Mouse (Mus musculus): Measurements from ENCODE around the gene Spred1. TPM values are rescaled to one million over a fixed set of nuclear protein-coding genes. Genes with fewer than 3 reads are reported as not detected.

The Spred1 gene
- total RNA-seq (2014; rRNA removed; ENCODE audit: low replicate concordance) (13.6 and 19.4 TPM in 2 replicates), polyA plus RNA-seq (2015; fragmentation: Nextera tagmentation; extraction: Ambion mirVana) (5.1 and 5.2 TPM in 2 replicates)

DNA sequence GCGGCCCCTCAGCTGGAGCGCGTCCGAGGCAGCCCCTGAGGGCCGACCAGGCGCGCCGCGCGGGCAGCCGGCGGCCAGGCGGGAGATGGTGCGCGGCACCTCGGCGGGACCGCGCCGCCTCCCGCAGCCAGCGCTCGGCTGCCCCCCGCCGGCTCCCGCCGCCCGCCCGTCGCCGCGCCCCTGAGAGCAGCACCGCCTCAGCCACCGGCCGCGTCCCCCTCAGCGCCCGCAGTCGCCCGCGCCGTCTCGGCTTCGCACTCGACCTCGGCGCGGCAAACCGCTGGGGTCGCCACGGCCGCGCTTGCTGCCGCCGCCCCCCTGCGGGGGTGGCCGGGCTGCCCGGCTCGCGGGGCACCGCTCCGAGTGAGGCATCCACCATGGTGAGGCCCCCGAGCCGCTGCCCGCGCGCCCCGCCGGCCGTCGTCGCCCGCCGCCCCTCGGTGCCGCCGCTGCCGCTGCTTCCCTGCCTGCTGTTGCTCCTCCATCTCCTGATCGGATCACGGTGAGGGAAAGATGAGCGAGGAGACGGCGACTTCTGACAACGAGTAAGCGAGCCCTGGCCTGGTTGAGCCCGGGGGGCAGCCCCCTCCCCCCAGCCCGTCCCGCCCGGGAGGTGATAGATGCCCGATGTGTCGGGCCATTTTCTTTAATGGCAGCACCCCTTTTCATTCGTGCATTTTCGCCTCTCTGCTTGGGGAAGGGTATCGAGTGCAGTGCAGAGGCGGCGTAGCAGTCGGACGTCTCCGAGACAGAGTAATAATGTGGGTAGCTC, at the start of gene Spred1:
Gene Spred1, plus strand, starts transcription at position 163 of the 772 bp plus-strand sequence.
- H3K4me2 ChIP-seq (ENCODE audit: low read depth, low read length), result peak within 1 kb of the TSS; percentile 76
- no peak; the same call in 1 of the 2 replicates for ATAC-seq (ENCODE audit: insufficient read depth, low read depth)
- H3K27me3 ChIP-seq (ENCODE audit: control insufficient read depth, insufficient read depth, low read length), result no peaks in the 10 kb centered on the region
- H3K36me3 ChIP-seq (replicated peaks; ENCODE audit: control insufficient read depth, insufficient read depth, low read length), result no peaks in the 10 kb centered on the region
- H3K4me3 ChIP-seq (ENCODE audit: low read depth, low read length), result peak within 1 kb of the TSS; percentile 98
- H3K4me1 ChIP-seq (ENCODE audit: control insufficient read depth, insufficient read depth), result peaks cover 9% of the 10 kb centered on the region
- no peak for DNase-seq (ENCODE audit: low spot score)
- H3K27ac ChIP-seq (ENCODE audit: low read depth), result peak within 1 kb of the TSS; percentile 99
- H3K9me3 ChIP-seq (replicated peaks; ENCODE audit: control insufficient read depth, low read length), result no peaks in the 10 kb centered on the region
- under 1% methylated on average over 75 of the region's 99 CpGs for WGBS
- TF ChIP-seq EP300 (IDR thresholded peaks at IDR 0.05; ENCODE audit: low read depth) (no peak), CTCF (IDR thresholded peaks at IDR 0.05; ENCODE audit: low read depth) (no peak)
- peak within 1 kb of the TSS; percentile 98 for H3K9ac ChIP-seq (replicated peaks; ENCODE audit: low read depth, low read length)

DNA sequence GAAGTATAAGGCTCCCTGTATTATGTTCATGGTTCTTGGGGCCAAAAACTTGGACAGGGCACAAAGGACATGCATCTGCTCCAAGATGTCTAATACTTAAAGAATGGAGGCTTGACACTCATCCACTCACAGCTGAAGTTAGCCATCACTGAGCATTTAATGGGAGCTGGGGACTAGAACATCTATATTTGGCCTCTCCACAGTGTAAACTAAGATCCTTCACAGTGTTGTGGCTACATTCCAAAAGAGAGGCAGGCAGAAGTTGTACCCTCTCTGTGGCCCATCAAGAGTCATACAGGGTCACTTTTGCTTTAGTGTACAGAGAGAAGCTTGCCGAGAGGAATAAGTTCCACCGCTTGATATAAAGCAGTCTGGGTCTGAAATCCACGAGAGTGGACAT, 49.6 kb upstream of the Spred1 start:
- WGBS, result 57% methylated on average over 3 of the region's 3 CpGs
- no peak for ATAC-seq (ENCODE audit: insufficient read depth, low read depth)

DNA sequence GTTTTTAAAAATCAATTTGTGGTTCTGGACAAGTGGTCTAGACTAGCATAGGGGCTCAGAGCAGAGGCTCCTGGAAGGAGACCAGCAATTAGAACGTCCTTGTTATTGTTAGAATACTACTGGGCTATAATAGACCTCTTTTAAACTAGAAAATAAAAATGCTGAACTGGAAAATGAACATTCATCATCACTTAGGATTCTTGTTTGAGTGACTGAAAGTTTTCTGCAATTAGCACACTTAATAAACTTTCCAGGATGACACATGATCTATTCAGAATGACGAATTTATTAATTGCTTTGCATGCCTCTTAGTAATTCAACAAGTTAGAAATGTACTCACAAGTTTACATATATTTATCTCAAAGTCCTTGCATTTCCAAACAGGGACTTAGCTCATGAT, 42.5 kb upstream of the Spred1 start:
- Histone ChIP-seq H3K9ac (replicated peaks; ENCODE audit: low read depth, low read length) (no peak overlapping the region), H3K27ac (ENCODE audit: low read depth) (no peak overlapping the region), H3K4me2 (ENCODE audit: low read depth, low read length) (no peak overlapping the region), H3K27me3 (ENCODE audit: control insufficient read depth, insufficient read depth, low read length) (no peaks in the 10 kb centered on the region), H3K4me1 (ENCODE audit: control insufficient read depth, insufficient read depth) (0 out of 2 replicates have a peak, but pooled peaks cover 4% of the 10 kb centered on the region), H3K4me3 (ENCODE audit: low read depth, low read length) (no peak overlapping the region), H3K36me3 (replicated peaks; ENCODE audit: control insufficient read depth, insufficient read depth, low read length) (no peaks in the 10 kb centered on the region), H3K9me3 (replicated peaks; ENCODE audit: control insufficient read depth, low read length) (no peaks in the 10 kb centered on the region)
- 61% methylated on average over 2 of the region's 2 CpGs for WGBS
- TF ChIP-seq EP300 (IDR thresholded peaks at IDR 0.05; ENCODE audit: low read depth) (no peak), CTCF (IDR thresholded peaks at IDR 0.05; ENCODE audit: low read depth) (no peak)
- no peak for DNase-seq (ENCODE audit: low spot score)
- no peak for ATAC-seq (ENCODE audit: insufficient read depth, low read depth)

More for the DNA sequence above, 49.6 kb upstream of the Spred1 start:
- Histone ChIP-seq H3K27me3 (ENCODE audit: control insufficient read depth, insufficient read depth, low read length) (no peaks in the 10 kb centered on the region), H3K27ac (ENCODE audit: low read depth) (no peak overlapping the region), H3K9ac (replicated peaks; ENCODE audit: low read depth, low read length) (no peak overlapping the region), H3K9me3 (replicated peaks; ENCODE audit: control insufficient read depth, low read length) (no peaks in the 10 kb centered on the region), H3K4me1 (ENCODE audit: control insufficient read depth, insufficient read depth) (no peaks in the 10 kb centered on the region), H3K4me2 (ENCODE audit: low read depth, low read length) (no peak overlapping the region), H3K36me3 (replicated peaks; ENCODE audit: control insufficient read depth, insufficient read depth, low read length) (no peaks in the 10 kb centered on the region), H3K4me3 (ENCODE audit: low read depth, low read length) (no peak overlapping the region)
- DNase-seq (ENCODE audit: low spot score), result no peak
- TF ChIP-seq CTCF (IDR thresholded peaks at IDR 0.05; ENCODE audit: low read depth) (no peak), EP300 (IDR thresholded peaks at IDR 0.05; ENCODE audit: low read depth) (no peak)

DNA sequence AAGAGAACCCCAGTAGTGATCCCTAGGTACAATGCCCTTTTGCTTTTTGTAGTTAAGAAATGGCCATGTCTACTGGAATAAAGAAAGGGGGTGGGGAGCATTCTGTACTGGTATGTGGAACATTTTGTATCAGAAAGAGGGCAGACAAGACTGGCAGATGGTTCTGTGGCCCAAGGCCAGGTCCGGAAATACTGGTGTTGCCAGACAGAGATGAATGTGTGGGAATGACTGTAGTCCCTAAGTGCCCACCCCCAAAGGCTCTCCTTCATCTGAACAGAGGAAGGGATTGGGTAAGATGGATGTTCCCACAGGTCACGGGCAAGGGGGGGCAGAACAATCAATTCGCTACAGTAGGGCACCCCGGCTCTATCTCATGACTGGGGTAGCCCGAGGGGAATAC, 41.6 kb upstream of the Spred1 start:
- TF ChIP-seq EP300 (IDR thresholded peaks at IDR 0.05; ENCODE audit: low read depth) (no peak), CTCF (IDR thresholded peaks at IDR 0.05; ENCODE audit: low read depth) (no peak)
- ATAC-seq (ENCODE audit: insufficient read depth, low read depth) (no peak), DNase-seq (ENCODE audit: low spot score) (no peak)
- Histone ChIP-seq H3K4me2 (ENCODE audit: low read depth, low read length) (no peak overlapping the region), H3K4me3 (ENCODE audit: low read depth, low read length) (no peak overlapping the region), H3K4me1 (ENCODE audit: control insufficient read depth, insufficient read depth) (0 out of 2 replicates have a peak, but pooled peaks cover 4% of the 10 kb centered on the region), H3K9me3 (replicated peaks; ENCODE audit: control insufficient read depth, low read length) (no peaks in the 10 kb centered on the region), H3K27me3 (ENCODE audit: control insufficient read depth, insufficient read depth, low read length) (no peaks in the 10 kb centered on the region), H3K36me3 (replicated peaks; ENCODE audit: control insufficient read depth, insufficient read depth, low read length) (no peaks in the 10 kb centered on the region), H3K27ac (ENCODE audit: low read depth) (no peak overlapping the region), H3K9ac (replicated peaks; ENCODE audit: low read depth, low read length) (no peak overlapping the region)
- WGBS, result 73% methylated on average over 5 of the region's 5 CpGs

DNA sequence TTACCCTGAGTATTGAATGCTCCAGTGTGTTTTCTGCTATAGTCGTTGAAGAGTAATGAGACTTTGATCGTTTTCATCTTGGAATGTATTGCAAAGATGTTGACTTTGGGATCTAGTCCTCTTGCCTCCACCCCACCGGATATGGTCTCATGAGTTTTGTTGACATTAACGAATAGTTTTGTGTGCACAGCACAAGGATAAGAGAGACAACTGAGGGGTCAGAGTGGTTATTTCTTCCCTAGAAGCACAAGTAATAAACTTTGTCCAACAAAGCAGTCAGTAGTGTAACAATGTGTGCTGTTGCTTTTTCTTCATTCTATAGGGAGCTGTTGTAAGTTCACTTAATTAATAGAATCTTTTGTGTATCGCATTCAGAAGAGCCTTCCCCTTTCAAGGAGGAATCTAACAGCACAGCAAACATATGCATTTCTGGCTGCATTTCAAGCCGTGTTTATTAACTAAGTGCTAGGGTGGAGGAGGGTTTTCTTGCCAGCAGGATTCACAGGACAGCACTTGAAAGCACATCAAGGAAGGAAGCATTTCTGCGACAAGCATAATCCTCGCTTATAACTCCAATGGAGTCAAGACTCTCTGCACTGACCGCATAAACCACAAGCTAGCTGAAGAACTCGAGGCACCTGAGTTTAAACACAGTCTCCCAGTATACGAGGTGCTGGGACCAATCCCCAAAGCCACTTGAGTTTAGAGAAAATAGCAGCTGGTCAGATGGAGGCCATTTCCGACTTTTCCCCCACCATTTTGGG, 35.0 kb upstream of the Spred1 start:
- TF ChIP-seq EP300 (IDR thresholded peaks at IDR 0.05; ENCODE audit: low read depth) (no peak), CTCF (IDR thresholded peaks at IDR 0.05; ENCODE audit: low read depth) (no peak)
- H3K9me3 ChIP-seq (replicated peaks; ENCODE audit: control insufficient read depth, low read length), result no peaks in the 10 kb centered on the region
- ATAC-seq (ENCODE audit: insufficient read depth, low read depth), result no peak
- 65% methylated on average over 12 of the region's 12 CpGs for WGBS
- H3K4me2 ChIP-seq (ENCODE audit: low read depth, low read length), result no peak overlapping the region
- no peak for DNase-seq (ENCODE audit: low spot score)
- no peak overlapping the region for H3K4me3 ChIP-seq (ENCODE audit: low read depth, low read length)
- no peaks in the 10 kb centered on the region for H3K36me3 ChIP-seq (replicated peaks; ENCODE audit: control insufficient read depth, insufficient read depth, low read length)
- no peaks in the 10 kb centered on the region for H3K27me3 ChIP-seq (ENCODE audit: control insufficient read depth, insufficient read depth, low read length)
- H3K4me1 ChIP-seq (ENCODE audit: control insufficient read depth, insufficient read depth), result peaks cover 16% of the 10 kb centered on the region
- H3K27ac ChIP-seq (ENCODE audit: low read depth), result no peak overlapping the region
- H3K9ac ChIP-seq (replicated peaks; ENCODE audit: low read depth, low read length), result no peak overlapping the region
